Mouse (Mus musculus) left cerebral cortex, adult 11 months (tissue): ENCODE results near the gene Cyp2d12.
"Not testable (repeated sequence)": the region's sequence is repeated elsewhere in the genome, so short reads cannot be mapped to it uniquely, and the experiment has no call there.

Source experiments
- DNase-seq: peaks from one replicate; pipeline ENCODE4 v3.0.0; 2022; ENCODE audit warnings: low spot score

The Cyp2d12 gene

DNA sequence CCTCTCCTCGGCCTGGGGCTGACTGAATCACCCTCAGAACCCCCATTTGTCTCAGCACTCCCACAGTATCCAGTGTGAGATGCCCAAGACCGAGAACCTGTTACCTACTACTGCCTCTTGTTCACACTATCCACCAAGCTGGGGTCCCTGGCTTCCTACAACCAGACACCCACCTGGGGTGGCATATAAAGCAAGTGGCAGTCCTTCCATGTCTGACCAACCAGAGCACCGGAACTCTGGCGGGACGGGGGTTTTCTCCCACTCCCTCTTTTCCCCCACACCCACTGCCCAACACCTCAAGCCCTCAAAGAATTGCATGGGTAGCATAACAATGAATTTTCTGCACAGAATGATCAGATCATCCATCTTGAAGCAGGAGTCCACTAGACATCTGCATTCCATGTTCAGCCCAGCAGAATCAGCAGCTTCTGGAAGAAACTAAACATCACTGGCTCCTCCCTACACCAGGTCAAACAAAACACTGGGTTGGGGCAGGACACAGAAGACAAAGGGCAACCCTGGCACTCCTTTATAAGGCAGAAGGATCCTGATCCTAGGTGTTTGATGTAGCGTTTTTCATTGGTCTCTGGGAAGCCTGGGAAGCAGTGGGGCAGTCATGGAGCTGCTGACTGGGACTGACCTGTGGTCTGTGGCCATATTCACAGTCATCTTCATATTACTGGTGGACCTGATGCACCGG, at the start of gene Cyp2d12:
Gene Cyp2d12 (plus strand): TSS at position 542 of the 700 bp plus-strand sequence.
- no peak for DNase-seq

- no peak for DNase-seq
These were observed 47.9 kb upstream of the Cyp2d12 start for GRCm38 (mm10) chr15:82506971-82507370.

DNA sequence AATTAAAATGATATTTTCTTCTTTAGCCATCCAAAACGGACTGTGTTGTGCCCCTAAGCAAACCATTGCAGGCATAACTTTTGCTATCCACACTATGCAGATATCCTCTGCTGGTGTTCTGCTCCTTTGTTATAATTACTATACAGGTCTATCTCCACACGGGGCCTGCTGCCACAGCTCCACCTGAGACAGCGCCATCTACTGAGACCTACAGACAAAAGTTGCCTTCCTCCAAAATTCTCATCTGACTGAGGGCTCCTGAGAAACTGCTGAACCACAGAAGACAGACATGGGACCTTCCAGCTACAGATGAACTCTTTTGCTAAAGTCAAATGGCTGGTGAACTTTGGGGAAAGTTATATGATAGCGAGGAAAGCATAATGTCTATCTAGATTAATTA, 47.1 kb upstream of the Cyp2d12 start:
- DNase-seq: not testable (repeated sequence)

DNA sequence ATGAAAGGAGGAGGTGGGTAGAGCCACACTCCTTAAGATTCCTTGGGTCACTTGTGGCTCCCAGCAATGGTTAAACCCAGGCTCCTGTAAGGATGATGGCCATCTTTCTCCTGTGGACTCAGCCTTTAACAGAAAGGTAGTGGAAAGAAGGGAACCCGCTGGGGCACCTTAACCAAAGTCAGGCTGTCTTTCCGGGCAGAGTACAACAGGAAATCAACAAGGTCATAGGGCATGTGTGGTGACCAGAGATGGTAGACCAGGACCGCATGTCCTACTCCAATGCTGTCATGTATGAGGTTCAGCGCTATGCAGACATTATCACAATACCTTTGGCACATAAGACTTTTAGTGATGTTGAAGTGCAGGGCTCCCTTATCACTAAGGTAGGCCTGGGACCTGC, 45.4 kb upstream of the Cyp2d12 start:
- not testable (repeated sequence) for DNase-seq

GRCm38 (mm10) chr15:82510500-82510899, 44.4 kb upstream of the Cyp2d12 start:
- not testable (repeated sequence) for DNase-seq

GRCm38 (mm10) chr15:82512111-82512510, 42.8 kb upstream of the Cyp2d12 start:
- not testable (repeated sequence) for DNase-seq

DNA sequence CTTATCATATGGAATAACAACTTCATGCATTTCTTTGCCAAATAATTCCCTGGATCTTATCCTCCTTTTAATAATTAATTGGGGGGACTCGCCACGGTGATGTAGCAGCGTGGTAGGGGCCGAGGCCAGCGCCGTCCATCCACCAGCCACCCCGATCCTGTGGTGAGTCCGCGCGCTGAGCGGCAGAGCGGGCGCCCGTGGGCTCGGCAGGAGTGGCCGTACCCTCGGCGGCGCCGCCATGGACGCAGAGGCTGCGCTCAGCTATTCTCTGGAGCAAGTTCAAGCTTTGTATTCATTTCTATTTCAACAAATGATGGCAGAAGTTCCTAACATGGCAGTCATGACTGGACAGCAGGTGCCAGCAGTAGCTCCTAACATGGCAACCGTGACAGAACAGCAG, 38.7 kb upstream of the Cyp2d12 start:
- DNase-seq: not testable (repeated sequence)

- not testable (repeated sequence) for DNase-seq
These were observed 27.5 kb upstream of the Cyp2d12 start for GRCm38 (mm10) chr15:82527371-82527770.

DNA sequence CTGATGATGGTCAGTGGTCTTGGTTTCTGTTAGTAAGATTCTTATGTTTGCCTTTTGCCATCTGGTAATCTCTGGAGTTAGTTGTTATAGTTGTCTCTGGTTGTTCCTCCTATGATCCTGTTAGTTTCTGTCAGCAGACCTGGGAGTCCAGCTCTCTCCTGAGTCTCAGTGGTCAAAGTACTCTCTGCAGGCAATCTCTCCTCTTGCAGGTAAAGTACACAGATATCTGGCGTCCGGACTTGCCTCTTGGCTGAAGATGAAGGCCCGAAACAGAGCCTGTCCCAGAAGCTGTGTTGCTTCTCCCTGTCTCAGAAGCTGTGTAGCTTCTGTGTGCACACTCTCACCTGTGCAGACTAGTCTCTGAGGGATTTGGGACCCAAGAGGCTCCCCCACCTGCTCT, 22.2 kb upstream of the Cyp2d12 start:
- not testable (repeated sequence) for DNase-seq

DNA sequence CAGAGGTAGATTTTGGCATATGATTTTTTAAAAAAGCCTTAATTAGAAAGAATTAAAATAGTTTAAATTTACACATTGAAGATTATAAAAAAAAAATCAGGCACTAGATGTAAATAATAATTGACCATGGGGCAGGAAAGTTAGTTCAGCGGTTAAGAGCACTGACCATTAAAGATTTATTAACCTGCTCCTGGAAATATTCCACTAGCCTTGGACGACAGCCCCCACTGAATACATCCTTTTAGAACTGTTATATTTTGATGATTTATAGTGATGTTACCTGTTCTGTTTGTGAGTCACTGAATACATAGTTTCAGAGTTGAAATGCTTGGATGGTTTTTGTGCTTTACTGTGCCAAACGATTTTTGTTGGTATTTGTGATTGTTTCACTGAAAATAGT, 11.9 kb upstream of the Cyp2d12 start:
- DNase-seq: not testable (repeated sequence)

GRCm38 (mm10) chr15:82544561-82544960, 10.3 kb upstream of the Cyp2d12 start:
- DNase-seq: not testable (repeated sequence)

DNA sequence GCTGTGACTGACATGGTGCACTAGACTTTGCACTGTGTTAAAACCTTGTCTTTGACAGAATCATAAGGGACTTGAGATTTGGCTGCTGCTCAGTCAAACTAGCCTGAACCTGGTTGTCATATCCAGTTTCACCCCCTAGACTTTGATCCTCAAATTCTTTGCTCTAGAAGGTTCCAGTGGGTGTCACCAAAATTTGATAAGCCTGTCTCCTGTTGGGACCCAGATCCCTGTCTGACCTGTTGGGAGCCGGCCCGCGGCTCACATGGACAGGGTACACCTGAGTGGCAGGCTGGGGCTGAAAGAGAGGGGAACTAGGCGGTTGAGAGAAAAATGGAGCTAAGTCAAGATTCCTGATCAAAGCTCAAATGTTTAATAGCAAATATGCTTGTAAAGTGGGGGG, 7.1 kb upstream of the Cyp2d12 start:
- DNase-seq: not testable (repeated sequence)

DNA sequence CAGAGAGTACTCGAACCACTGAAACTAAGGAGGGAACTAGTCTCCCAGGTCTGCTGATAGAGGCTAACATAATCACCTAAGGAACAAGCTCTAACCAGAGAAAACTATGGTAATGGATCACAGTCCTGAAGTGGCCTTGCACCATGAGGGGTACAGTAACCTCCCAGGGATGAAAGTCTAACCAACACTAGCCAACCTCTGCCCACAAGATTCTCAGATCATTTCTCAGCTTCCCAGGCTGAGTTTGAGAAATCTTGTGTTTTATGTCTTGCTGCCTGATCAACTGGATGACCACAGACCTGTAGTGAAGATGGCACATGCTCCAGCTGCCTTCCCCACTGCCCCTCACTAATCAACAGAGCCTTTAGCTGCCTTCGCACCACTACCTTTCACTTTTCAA, 1.7 kb upstream of the Cyp2d12 start:
- DNase-seq: not testable (repeated sequence)

- DNase-seq: no peak
These were observed 18.0 kb downstream of the Cyp2d12 start for GRCm38 (mm10) chr15:82572856-82573255.

- no peak for DNase-seq
These were observed 24.2 kb downstream of the Cyp2d12 start for GRCm38 (mm10) chr15:82579071-82579470.

DNA sequence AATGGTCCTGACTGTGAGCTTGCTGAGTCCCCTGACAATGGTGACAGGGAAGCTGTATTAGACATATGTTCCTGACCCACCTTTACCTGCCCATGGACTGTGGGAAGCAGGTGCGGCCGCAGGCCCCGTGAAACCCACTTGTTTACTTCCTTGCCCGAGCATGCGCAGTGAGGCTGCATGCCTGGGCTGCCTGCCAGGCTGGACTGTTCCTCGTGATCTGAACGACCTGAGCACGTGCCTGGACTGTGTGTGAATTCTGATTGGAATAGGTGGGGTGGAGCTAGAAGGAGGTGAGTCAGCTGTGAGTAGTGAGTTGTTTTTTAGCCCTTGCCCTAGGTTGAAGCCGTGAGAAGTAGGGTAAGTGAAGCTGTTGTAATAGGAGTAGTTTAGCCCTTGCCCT, 27.7 kb downstream of the Cyp2d12 start:
- no peak for DNase-seq
